Mouse (Mus musculus): ENCODE measurements around the gene Mfsd1.

DNA sequence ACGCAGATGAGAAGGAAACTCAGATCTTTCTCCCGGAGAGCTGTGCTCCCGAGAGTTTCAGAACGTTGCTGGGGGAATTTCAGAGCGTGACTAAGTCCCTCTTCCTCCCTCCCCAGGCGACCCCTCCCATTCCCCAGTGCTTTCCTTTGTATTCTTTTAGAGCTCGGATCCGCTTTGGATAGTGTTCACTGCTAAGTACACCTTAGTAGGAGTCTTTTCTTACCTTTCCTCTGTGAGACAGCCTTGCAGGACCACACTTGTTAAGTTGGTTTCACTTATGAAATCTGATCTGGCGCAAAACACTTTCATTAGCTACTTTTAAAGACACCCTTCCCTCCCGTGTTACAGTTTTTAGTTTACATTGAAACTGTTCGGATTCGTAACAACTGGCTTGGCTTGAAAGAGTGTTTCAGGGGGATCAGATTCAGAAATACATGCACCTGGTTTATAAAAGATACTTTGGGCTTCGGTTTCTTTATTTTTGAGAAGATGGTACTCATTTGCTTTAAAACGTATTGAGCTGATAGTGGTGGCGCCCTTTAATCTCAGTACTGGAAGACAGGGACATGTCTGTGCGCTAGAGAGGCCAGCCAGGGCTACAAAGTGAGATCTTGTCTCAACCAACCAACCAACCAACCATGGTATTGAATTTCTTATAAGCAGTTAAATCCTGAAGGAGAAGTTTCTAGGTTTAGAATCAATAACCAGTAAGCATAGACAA is 744 bp downstream of the Mfsd1 start:
- no peak for TF ChIP-seq CTCF (conservative IDR thresholded peaks at IDR 0.05; ENCODE audit: insufficient read depth, insufficient read length, low read depth, low read length)
- no peak for TF ChIP-seq POLR2A (IDR thresholded peaks at IDR 0.05; ENCODE audit: low read depth, low read length)
